Mouse (Mus musculus): ENCODE data around the gene Lamp2. TPM values are rescaled to one million over a fixed set of nuclear protein-coding genes. Genes with fewer than 3 reads are reported as not detected.

The Lamp2 gene
- polyA plus RNA-seq, 1 experiment from 2014 or later: 48.0 TPM

DNA sequence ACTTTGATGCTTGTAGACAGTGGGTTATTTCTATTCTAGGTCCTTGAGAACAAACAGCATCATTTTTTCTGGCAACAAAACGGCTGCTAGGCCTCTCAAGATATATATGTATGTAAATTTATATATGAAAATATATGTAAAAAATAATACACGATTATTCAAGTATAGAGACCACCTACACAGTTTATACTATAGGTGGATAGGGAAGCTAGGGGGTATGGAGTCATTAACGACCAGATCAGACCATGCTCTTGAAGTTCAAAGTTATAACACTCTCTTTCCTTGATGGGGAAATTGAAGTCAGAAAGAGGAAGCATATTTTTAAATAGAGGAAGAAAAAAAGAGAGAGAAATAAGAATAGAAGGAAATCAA, 367 bp upstream of the Lamp2 start:
- peak; percentile 50; the same call in 1 of the 2 replicates for ATAC-seq
- 0 out of 2 replicates have a peak overlapping the region, but pooled peaks have one; percentile 57 for H3K4me3 ChIP-seq
- no peak overlapping the region for H3K4me2 ChIP-seq
- no peaks in the 10 kb centered on the region; the same call in 1 of the 2 replicates for H3K36me3 ChIP-seq (ENCODE audit: poor library complexity, severe bottlenecking)
- H3K9ac ChIP-seq: no peak overlapping the region
- 41% methylated on average over 3 of the region's 3 CpGs for WGBS
- H3K27me3 ChIP-seq: no peaks in the 10 kb centered on the region
- H3K9me3 ChIP-seq (replicated peaks): no peaks in the 10 kb centered on the region
- no peak overlapping the region for H3K27ac ChIP-seq
- H3K4me1 ChIP-seq: peaks cover 8% of the 10 kb centered on the region; the same call in 1 of the 2 replicates

- Histone ChIP-seq H3K4me1 (peaks cover 8% of the 10 kb centered on the region; the same call in 1 of the 2 replicates), H3K4me2 (peak overlapping the region; percentile 67), H3K9me3 (replicated peaks) (no peaks in the 10 kb centered on the region), H3K4me3 (peak overlapping the region; percentile 57), H3K9ac (peak overlapping the region; percentile 75), H3K27me3 (no peaks in the 10 kb centered on the region), H3K36me3 (ENCODE audit: poor library complexity, severe bottlenecking) (peaks cover 2% of the 10 kb centered on the region), H3K27ac (no peak overlapping the region)
- ATAC-seq: no peak
- 19% methylated on average over 7 of the region's 7 CpGs for WGBS
Measured at GRCm38 (mm10) chrX:38455474-38455873, 780 bp downstream of the Lamp2 start.

DNA sequence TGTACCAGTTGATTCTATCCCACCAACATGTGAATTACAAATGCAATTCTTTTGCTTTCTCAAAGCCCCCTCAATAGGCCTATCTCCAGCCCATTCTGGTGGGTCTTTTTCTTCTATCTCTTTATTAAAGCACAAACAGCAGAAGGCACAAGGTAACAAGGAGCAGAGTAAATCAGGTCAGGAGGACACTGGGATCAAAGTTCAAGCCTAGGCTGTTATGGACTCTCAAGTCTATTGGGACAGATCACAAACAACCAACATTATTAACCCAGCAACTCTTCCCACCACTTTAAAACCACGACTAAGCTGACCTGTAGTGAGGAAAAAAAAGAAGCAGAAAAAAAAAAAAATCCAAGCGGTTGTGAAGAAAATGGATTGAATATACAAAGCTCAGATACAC, 1.4 kb downstream of the Lamp2 start:
- no peak for ATAC-seq
- Histone ChIP-seq H3K9me3 (replicated peaks) (no peaks in the 10 kb centered on the region), H3K4me3 (peak overlapping the region; percentile 57; the same call in 1 of the 2 replicates), H3K27ac (no peak overlapping the region), H3K9ac (no peak overlapping the region), H3K4me2 (peak overlapping the region; percentile 67), H3K27me3 (no peaks in the 10 kb centered on the region), H3K36me3 (ENCODE audit: poor library complexity, severe bottlenecking) (peaks cover 8% of the 10 kb centered on the region), H3K4me1 (peaks cover 8% of the 10 kb centered on the region; the same call in 1 of the 2 replicates)
- 25% methylated on average over 2 of the region's 2 CpGs for WGBS

GRCm38 (mm10) chrX:38453924-38454323, 2.3 kb downstream of the Lamp2 start:
- peaks cover 16% of the 10 kb centered on the region for H3K36me3 ChIP-seq (ENCODE audit: poor library complexity, severe bottlenecking)
- 84% methylated on average over 5 of the region's 5 CpGs for WGBS
- no peak overlapping the region for H3K4me3 ChIP-seq
- no peak overlapping the region for H3K4me2 ChIP-seq
- no peak overlapping the region for H3K9ac ChIP-seq
- no peak for ATAC-seq
- H3K27ac ChIP-seq: no peak overlapping the region
- H3K27me3 ChIP-seq: no peaks in the 10 kb centered on the region
- H3K4me1 ChIP-seq: peaks cover 8% of the 10 kb centered on the region; the same call in 1 of the 2 replicates
- no peaks in the 10 kb centered on the region for H3K9me3 ChIP-seq (replicated peaks)

- Histone ChIP-seq H3K36me3 (ENCODE audit: poor library complexity, severe bottlenecking) (peaks cover 16% of the 10 kb centered on the region), H3K9ac (no peak overlapping the region), H3K4me2 (no peak overlapping the region), H3K4me3 (no peak overlapping the region), H3K4me1 (peaks cover 7% of the 10 kb centered on the region; the same call in 1 of the 2 replicates), H3K27me3 (no peaks in the 10 kb centered on the region), H3K9me3 (replicated peaks) (no peaks in the 10 kb centered on the region), H3K27ac (no peak overlapping the region)
- 87% methylated on average over 6 of the region's 6 CpGs for WGBS
- ATAC-seq: no peak
Measured at GRCm38 (mm10) chrX:38450476-38450875, 5.8 kb downstream of the Lamp2 start.

DNA sequence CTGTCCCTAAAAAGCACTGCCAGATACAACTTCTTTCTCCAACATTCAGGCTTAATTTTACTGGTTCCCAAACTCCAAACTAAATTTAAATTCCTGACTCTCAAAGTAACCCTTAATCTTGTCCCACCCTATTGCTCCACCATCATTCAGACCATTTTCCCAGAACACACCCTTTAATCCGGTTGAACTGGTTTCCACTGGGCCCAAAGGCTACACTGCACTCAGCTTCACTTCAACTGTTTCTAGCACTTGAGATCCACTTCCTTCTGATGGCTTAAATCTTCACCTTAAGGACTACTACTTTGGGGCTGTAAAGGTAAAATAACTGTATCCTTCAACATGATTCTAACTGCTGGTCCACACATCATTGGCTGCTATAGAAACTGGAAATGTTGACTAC, 10.5 kb downstream of the Lamp2 start:
- peaks cover 16% of the 10 kb centered on the region for H3K36me3 ChIP-seq (ENCODE audit: poor library complexity, severe bottlenecking)
- no peak overlapping the region for H3K4me3 ChIP-seq
- no peak overlapping the region for H3K4me2 ChIP-seq
- no peak for ATAC-seq
- H3K4me1 ChIP-seq: no peaks in the 10 kb centered on the region
- no peaks in the 10 kb centered on the region for H3K27me3 ChIP-seq
- H3K27ac ChIP-seq: no peak overlapping the region
- WGBS: 81% methylated on average over 1 of the region's 1 CpGs
- H3K9me3 ChIP-seq (replicated peaks): no peaks in the 10 kb centered on the region
- no peak overlapping the region for H3K9ac ChIP-seq

GRCm38 (mm10) chrX:38442425-38442824, 13.8 kb downstream of the Lamp2 start:
- WGBS: 89% methylated on average over 1 of the region's 1 CpGs
- Histone ChIP-seq H3K36me3 (ENCODE audit: poor library complexity, severe bottlenecking) (no peaks in the 10 kb centered on the region), H3K4me1 (no peaks in the 10 kb centered on the region), H3K9me3 (replicated peaks) (no peaks in the 10 kb centered on the region), H3K9ac (no peak overlapping the region), H3K4me3 (no peak overlapping the region), H3K27ac (no peak overlapping the region), H3K4me2 (no peak overlapping the region), H3K27me3 (no peaks in the 10 kb centered on the region)
- no peak for ATAC-seq

DNA sequence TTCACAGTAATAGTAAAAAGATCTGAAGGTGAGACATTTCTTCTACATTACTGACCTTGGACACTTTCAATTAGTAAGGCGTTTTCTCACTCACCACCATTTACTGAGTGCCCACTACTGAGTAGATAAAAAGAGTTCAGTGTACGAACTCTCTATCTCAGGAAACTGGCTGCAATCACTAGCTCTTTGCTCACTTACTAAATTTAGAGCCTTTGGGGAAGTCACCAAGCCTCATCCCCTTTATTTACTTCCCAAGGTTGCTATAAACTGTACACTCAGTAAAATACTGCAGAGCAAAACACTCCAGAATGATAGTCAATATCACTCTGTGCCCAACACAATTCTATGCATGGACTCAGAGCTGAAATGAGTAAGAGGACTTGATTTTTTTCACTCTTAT, 16.6 kb downstream of the Lamp2 start:
- H3K27me3 ChIP-seq: no peaks in the 10 kb centered on the region
- 83% methylated on average over 2 of the region's 2 CpGs for WGBS
- no peak overlapping the region for H3K4me3 ChIP-seq
- no peak overlapping the region for H3K27ac ChIP-seq
- no peaks in the 10 kb centered on the region for H3K9me3 ChIP-seq (replicated peaks)
- ATAC-seq: no peak
- H3K36me3 ChIP-seq (ENCODE audit: poor library complexity, severe bottlenecking): no peaks in the 10 kb centered on the region
- H3K9ac ChIP-seq: no peak overlapping the region
- no peaks in the 10 kb centered on the region for H3K4me1 ChIP-seq
- no peak overlapping the region for H3K4me2 ChIP-seq

- Histone ChIP-seq H3K4me2 (no peak overlapping the region), H3K4me1 (no peaks in the 10 kb centered on the region), H3K27me3 (no peaks in the 10 kb centered on the region), H3K9me3 (replicated peaks) (no peaks in the 10 kb centered on the region), H3K36me3 (ENCODE audit: poor library complexity, severe bottlenecking) (no peaks in the 10 kb centered on the region), H3K27ac (no peak overlapping the region), H3K4me3 (no peak overlapping the region), H3K9ac (no peak overlapping the region)
- ATAC-seq: peak; percentile 91
- WGBS: 49% methylated on average over 7 of the region's 7 CpGs
Measured at GRCm38 (mm10) chrX:38438147-38438791, 18.0 kb downstream of the Lamp2 start.

GRCm38 (mm10) chrX:38429455-38429854, 26.8 kb downstream of the Lamp2 start:
- ATAC-seq: no peak

GRCm38 (mm10) chrX:38428818-38429440, 27.3 kb downstream of the Lamp2 start:
- no peaks in the 10 kb centered on the region for H3K4me1 ChIP-seq
- no peak overlapping the region for H3K4me3 ChIP-seq
- no peak; the same call in 1 of the 2 replicates for ATAC-seq
- no peak overlapping the region for H3K27ac ChIP-seq
- peaks cover 10% of the 10 kb centered on the region; the same call in 1 of the 2 replicates for H3K36me3 ChIP-seq (ENCODE audit: poor library complexity, severe bottlenecking)
- H3K27me3 ChIP-seq: no peaks in the 10 kb centered on the region
- H3K9ac ChIP-seq: no peak overlapping the region
- H3K9me3 ChIP-seq (replicated peaks): no peaks in the 10 kb centered on the region
- WGBS: 83% methylated on average over 3 of the region's 3 CpGs
- no peak overlapping the region for H3K4me2 ChIP-seq

More at GRCm38 (mm10) chrX:38429455-38429854, 26.8 kb downstream of the Lamp2 start:
- Histone ChIP-seq H3K4me1 (no peaks in the 10 kb centered on the region), H3K4me2 (no peak overlapping the region), H3K36me3 (ENCODE audit: poor library complexity, severe bottlenecking) (peaks cover 10% of the 10 kb centered on the region; the same call in 1 of the 2 replicates), H3K9me3 (replicated peaks) (no peaks in the 10 kb centered on the region), H3K27ac (no peak overlapping the region), H3K4me3 (no peak overlapping the region), H3K27me3 (no peaks in the 10 kb centered on the region), H3K9ac (no peak overlapping the region)
- WGBS: 92% methylated on average over 4 of the region's 4 CpGs

GRCm38 (mm10) chrX:38426043-38426442, 30.2 kb downstream of the Lamp2 start:
- Histone ChIP-seq H3K36me3 (ENCODE audit: poor library complexity, severe bottlenecking) (peaks cover 10% of the 10 kb centered on the region; the same call in 1 of the 2 replicates), H3K27me3 (no peaks in the 10 kb centered on the region)

More at GRCm38 (mm10) chrX:38426043-38426442, 30.2 kb downstream of the Lamp2 start:
- H3K4me2 ChIP-seq: no peak overlapping the region
- no peaks in the 10 kb centered on the region for H3K9me3 ChIP-seq (replicated peaks)
- H3K4me1 ChIP-seq: no peaks in the 10 kb centered on the region
- H3K27ac ChIP-seq: no peak overlapping the region
- H3K4me3 ChIP-seq: no peak overlapping the region
- no peak for ATAC-seq
- no peak overlapping the region for H3K9ac ChIP-seq
- 67% methylated on average over 1 of the region's 1 CpGs for WGBS
